Mouse (Mus musculus) olfactory bulb, adult 2 months (tissue): ENCODE results near the gene Cux2.

Experiments
- CTCF ChIP-seq: fragments of 200-500 bp; IDR thresholded peaks from 2 replicates; pipeline ENCODE4 v1.5.1; 2012; ENCODE audit warnings: low read depth, mild to moderate bottlenecking, low read length, moderate library complexity; ENCODE audit not compliant: insufficient read depth
- POLR2A ChIP-seq: fragments of 200-500 bp; IDR thresholded peaks from 2 replicates; pipeline ENCODE4 v1.6.1; 2012; ENCODE audit warnings: mild to moderate bottlenecking, low read depth, low read length, moderate library complexity; ENCODE audit not compliant: insufficient read depth

- TF ChIP-seq CTCF (no peak), POLR2A (no peak)
Measured at GRCm38 (mm10) chr5:121834241-121834606, 215.7 kb downstream of the Cux2 start.
